Mouse (Mus musculus) hindbrain, embryonic 11.5 days (tissue): ENCODE measurements around the gene Ly6g6d. TPM values are rescaled to one million over a fixed set of nuclear protein-coding genes. Genes with fewer than 3 reads are reported as not detected.

Experiments used
- ATAC-seq: fragments of 200-750 bp; cut with Nextera tagmentation; 2 replicates; pipeline ENCODE4 v1.8.0; 2017; ENCODE audit warnings: mild to moderate bottlenecking, moderate TSS enrichment, moderate library complexity; ENCODE audit not compliant: low FRiP score
- DNase-seq: peaks from one replicate; pipeline ENCODE4 v3.0.0-alpha.2; 2015; ENCODE audit warnings: low spot score
- H3K27ac ChIP-seq: fragments of 300-500 bp; sonication (generic); 2 replicates; pipeline ENCODE4 v1.5.1; 2014; ENCODE audit warnings: mild to moderate bottlenecking, low read depth, low read length
- H3K27me3 ChIP-seq: fragments of 300-500 bp; sonication (generic); 2 replicates; pipeline ENCODE4 v1.6.1; 2014; ENCODE audit warnings: mild to moderate bottlenecking, low read length, moderate library complexity, mixed read lengths; ENCODE audit not compliant: control insufficient read depth, insufficient read depth
- H3K36me3 ChIP-seq: fragments of 300-500 bp; sonication (generic); 2 replicates; pipeline ENCODE4 v1.6.1; 2014; ENCODE audit warnings: mild to moderate bottlenecking, low read length, moderate library complexity, mixed read lengths; ENCODE audit not compliant: control insufficient read depth, insufficient read depth
- H3K4me1 ChIP-seq: fragments of 300-500 bp; sonication (generic); replicated peaks from 2 replicates; pipeline ENCODE4 v1.6.1; 2014; ENCODE audit warnings: low read length, mixed read lengths; ENCODE audit not compliant: control insufficient read depth, insufficient read depth
- H3K4me2 ChIP-seq: fragments of 300-500 bp; sonication (generic); replicated peaks from 2 replicates; pipeline ENCODE4 v1.6.1; 2014; ENCODE audit warnings: mild to moderate bottlenecking, low read depth, low read length
- H3K4me3 ChIP-seq: fragments of 300-500 bp; sonication (generic); 2 replicates; pipeline ENCODE4 v1.5.1; 2014; ENCODE audit warnings: low read depth, low read length
- H3K9ac ChIP-seq: fragments of 300-500 bp; sonication (generic); 2 replicates; pipeline ENCODE4 v1.6.1; 2014; ENCODE audit warnings: low read depth, low read length
- H3K9me3 ChIP-seq: fragments of 300-500 bp; sonication (generic); 2 replicates; pipeline ENCODE4 v1.6.1; 2016; ENCODE audit warnings: low read length; ENCODE audit not compliant: control insufficient read depth
- WGBS: fragments of 180-500 bp; shearing (Covaris S2); extraction: QIAGEN DNeasy Blood & Tissue Kit; methylation state at CpG from one replicate; pipeline ENCODE4 v1.1.7; 2014; 5-methylcytosine and 5-hydroxymethylcytosine counted together
- polyA plus RNA-seq: library from polyadenylated mRNA; unstranded; fragments of >200 nt; fragmentation: Nextera tagmentation; extraction: Ambion mirVana; gene quantifications from 2 replicates; pipeline ENCODE4 v1.2.1, GENCODE M21; 2014

Ly6g6d gene
- polyA plus RNA-seq, 1 experiment from 2014 or later = 2.7 TPM

GRCm38 (mm10) chr17:35028315-35028714, 49.5 kb downstream of the Ly6g6d start:
- Histone ChIP-seq H3K4me2 (no peak overlapping the region), H3K4me3 (no peak overlapping the region), H3K4me1 (peaks cover 11% of the 10 kb centered on the region), H3K36me3 (no peaks in the 10 kb centered on the region), H3K27ac (no peak overlapping the region), H3K9me3 (no peaks in the 10 kb centered on the region), H3K9ac (no peak overlapping the region), H3K27me3 (no peaks in the 10 kb centered on the region)
- DNase-seq (no peak), ATAC-seq (no peak)
- 74% methylated on average over 2 of the region's 2 CpGs for WGBS

GRCm38 (mm10) chr17:35027277-35028068, 50.4 kb downstream of the Ly6g6d start, which contains the start of gene Sapcd1:
Gene Sapcd1, minus strand, starts transcription at chr17:35028016.
- H3K9ac ChIP-seq = peak within 1 kb of the TSS; percentile 45; the same call in 1 of the 2 replicates
- no peaks in the 10 kb centered on the region for H3K27me3 ChIP-seq
- ATAC-seq (peak; percentile 75), DNase-seq (peak; percentile 57)
- H3K27ac ChIP-seq = peak within 1 kb of the TSS; percentile 61; the same call in 1 of the 2 replicates
- WGBS = 31% methylated on average over 13 of the region's 13 CpGs
- H3K36me3 ChIP-seq = no peaks in the 10 kb centered on the region
- no peaks in the 10 kb centered on the region for H3K9me3 ChIP-seq
- H3K4me1 ChIP-seq = peaks cover 11% of the 10 kb centered on the region
- no peak within 1 kb of the TSS for H3K4me2 ChIP-seq
- H3K4me3 ChIP-seq = no peak within 1 kb of the TSS

DNA sequence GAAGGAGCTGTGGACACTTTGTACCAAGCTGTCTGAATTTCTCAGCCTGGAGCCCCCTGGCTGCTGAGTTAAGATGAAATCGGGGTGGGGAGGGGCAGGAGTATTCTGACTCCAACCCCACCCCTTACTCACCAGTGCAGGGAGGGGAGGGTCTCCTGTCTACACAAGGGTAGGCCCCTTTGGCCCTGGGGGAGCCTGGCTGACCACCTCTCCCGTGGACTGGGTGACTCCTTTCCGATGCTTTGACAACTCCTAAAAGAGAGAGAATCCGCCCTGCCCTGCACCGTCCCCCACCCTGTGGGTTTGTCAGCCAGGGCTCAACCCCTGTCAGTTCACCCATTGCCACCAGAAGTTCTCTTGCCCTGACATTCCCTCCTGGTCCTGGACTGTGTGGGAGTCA, 51.7 kb downstream of the Ly6g6d start:
- no peaks in the 10 kb centered on the region for H3K9me3 ChIP-seq
- ATAC-seq (no peak), DNase-seq (no peak)
- H3K4me1 ChIP-seq = peaks cover 14% of the 10 kb centered on the region
- 93% methylated on average over 5 of the region's 5 CpGs for WGBS
- H3K27ac ChIP-seq = no peak overlapping the region
- no peaks in the 10 kb centered on the region for H3K36me3 ChIP-seq
- H3K4me2 ChIP-seq = no peak overlapping the region
- 0 out of 2 replicates have a peak overlapping the region, but pooled peaks have one; percentile 15 for H3K9ac ChIP-seq
- H3K4me3 ChIP-seq = no peak overlapping the region
- H3K27me3 ChIP-seq = no peaks in the 10 kb centered on the region

- Histone ChIP-seq H3K4me3 (no peak overlapping the region), H3K4me1 (peaks cover 10% of the 10 kb centered on the region), H3K27ac (no peak overlapping the region), H3K27me3 (no peaks in the 10 kb centered on the region), H3K9me3 (no peaks in the 10 kb centered on the region), H3K9ac (no peak overlapping the region), H3K36me3 (no peaks in the 10 kb centered on the region), H3K4me2 (no peak overlapping the region)
- ATAC-seq (no peak), DNase-seq (no peak)
- WGBS = 56% methylated on average over 10 of the region's 10 CpGs
These were observed 53.0 kb downstream of the Ly6g6d start for GRCm38 (mm10) chr17:35024691-35025488.

DNA sequence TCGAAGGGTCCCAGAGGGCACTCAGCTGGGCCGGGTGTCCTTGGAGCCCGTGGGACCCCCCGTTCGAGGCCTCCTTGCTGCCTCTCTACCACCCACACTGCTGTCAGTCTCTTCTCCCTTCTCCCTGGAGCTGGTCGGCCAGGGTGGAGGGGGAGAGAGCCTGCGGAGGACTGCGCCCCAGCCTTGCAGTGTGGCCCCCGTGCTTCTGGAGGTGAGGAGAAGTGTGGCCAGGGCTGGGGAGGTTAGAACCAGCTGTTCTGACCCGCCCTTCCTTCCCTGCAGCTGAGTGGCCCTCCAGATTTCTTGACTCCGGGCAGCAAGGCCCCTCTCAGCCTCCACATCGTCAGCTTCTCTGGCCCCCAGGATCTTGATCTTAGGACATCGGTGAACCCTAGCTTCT, 53.6 kb downstream of the Ly6g6d start:
- Histone ChIP-seq H3K4me1 (peaks cover 6% of the 10 kb centered on the region), H3K4me3 (no peak overlapping the region)
- ATAC-seq = no peak

DNA sequence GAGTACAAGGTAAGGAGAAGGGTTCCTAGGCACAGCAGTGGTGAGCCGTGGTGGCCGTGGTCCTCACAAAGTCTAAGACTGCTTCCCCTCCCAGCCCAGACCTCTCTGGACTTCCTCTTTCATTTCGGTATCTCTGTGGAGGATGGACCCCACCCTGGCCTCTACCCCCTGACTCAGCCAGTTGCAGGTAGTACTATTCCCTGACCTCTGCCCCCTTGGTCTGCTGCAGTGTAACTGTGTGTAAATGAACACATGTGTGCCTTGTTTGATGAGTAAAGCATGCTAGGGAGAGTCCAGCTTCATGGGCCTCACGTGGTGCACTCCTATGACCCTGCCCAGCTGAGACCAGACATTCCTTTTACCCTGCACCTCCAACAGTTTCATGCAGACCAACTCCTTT, 54.1 kb downstream of the Ly6g6d start:
- H3K27me3 ChIP-seq = no peaks in the 10 kb centered on the region
- no peaks in the 10 kb centered on the region for H3K36me3 ChIP-seq
- peaks cover 6% of the 10 kb centered on the region for H3K4me1 ChIP-seq
- H3K4me3 ChIP-seq = no peak overlapping the region
- no peaks in the 10 kb centered on the region for H3K9me3 ChIP-seq
- DNase-seq = no peak
- 79% methylated on average over 4 of the region's 4 CpGs for WGBS
- no peak overlapping the region for H3K27ac ChIP-seq
- no peak for ATAC-seq
- no peak overlapping the region for H3K4me2 ChIP-seq
- H3K9ac ChIP-seq = no peak overlapping the region

More for the DNA sequence above, 53.6 kb downstream of the Ly6g6d start:
- 81% methylated on average over 13 of the region's 13 CpGs for WGBS
- DNase-seq = no peak
- no peaks in the 10 kb centered on the region for H3K27me3 ChIP-seq
- H3K4me2 ChIP-seq = no peak overlapping the region
- H3K36me3 ChIP-seq = no peaks in the 10 kb centered on the region
- H3K27ac ChIP-seq = no peak overlapping the region
- no peaks in the 10 kb centered on the region for H3K9me3 ChIP-seq
- no peak overlapping the region for H3K9ac ChIP-seq

DNA sequence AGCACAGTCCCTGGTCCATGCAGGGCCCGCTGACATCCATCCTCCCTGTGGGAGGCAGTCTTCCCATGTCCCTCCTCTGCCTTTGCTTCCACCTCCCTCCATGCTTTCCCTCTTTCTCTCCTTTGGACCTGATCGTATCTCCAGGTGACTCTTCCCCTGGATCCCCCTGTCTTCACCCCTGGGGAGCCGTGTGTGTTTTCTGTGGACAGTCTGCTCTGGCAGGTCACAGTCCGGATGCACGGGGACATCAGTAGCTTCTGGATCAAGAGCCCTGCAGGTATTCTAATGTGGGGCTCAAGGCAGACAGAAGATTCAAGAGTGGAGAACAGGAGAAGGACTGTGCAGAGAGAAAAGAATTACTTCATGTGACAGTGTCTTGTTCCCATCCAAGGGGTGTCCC, 54.6 kb downstream of the Ly6g6d start:
- no peak overlapping the region for H3K4me2 ChIP-seq
- H3K4me3 ChIP-seq = no peak overlapping the region
- H3K9me3 ChIP-seq = no peaks in the 10 kb centered on the region
- no peaks in the 10 kb centered on the region for H3K27me3 ChIP-seq
- H3K9ac ChIP-seq = no peak overlapping the region
- ATAC-seq (no peak), DNase-seq (no peak)
- no peak overlapping the region for H3K27ac ChIP-seq
- 85% methylated on average over 5 of the region's 5 CpGs for WGBS
- H3K4me1 ChIP-seq = peaks cover 6% of the 10 kb centered on the region
- no peaks in the 10 kb centered on the region for H3K36me3 ChIP-seq

DNA sequence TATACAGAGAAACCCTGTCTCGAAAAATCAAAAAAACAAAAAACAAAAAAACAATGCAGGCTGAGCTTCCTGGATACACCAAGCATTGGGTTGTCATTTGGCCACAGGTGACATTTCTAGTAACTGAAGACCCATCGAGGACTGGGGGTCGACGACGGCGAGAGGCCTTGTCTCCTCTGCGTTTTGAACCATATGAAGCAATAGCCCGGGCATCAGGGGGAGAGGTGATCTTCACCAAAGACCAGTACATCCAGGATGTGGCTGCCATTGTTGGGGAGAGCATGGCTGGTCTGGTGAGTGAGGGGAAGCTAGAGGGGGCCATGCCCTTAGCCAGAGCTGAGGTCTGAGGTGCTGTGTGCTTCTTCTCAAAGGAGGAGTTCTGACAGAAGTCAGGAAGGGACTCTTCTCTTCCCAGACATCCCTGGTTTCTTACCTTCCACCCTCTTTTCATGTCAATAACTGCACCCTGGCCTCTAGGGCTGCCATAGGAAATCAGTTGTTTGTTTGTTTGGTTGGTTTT, 55.3 kb downstream of the Ly6g6d start:
- Histone ChIP-seq H3K4me2 (no peak overlapping the region), H3K36me3 (no peaks in the 10 kb centered on the region), H3K27me3 (no peaks in the 10 kb centered on the region), H3K27ac (no peak overlapping the region), H3K9me3 (no peaks in the 10 kb centered on the region), H3K9ac (no peak overlapping the region), H3K4me1 (peaks cover 6% of the 10 kb centered on the region), H3K4me3 (no peak overlapping the region)
- 93% methylated on average over 8 of the region's 8 CpGs for WGBS
- ATAC-seq (no peak), DNase-seq (no peak)
